12 mouse cellular contexts compared by ENCODE assay signal in the genomic region with DNA sequence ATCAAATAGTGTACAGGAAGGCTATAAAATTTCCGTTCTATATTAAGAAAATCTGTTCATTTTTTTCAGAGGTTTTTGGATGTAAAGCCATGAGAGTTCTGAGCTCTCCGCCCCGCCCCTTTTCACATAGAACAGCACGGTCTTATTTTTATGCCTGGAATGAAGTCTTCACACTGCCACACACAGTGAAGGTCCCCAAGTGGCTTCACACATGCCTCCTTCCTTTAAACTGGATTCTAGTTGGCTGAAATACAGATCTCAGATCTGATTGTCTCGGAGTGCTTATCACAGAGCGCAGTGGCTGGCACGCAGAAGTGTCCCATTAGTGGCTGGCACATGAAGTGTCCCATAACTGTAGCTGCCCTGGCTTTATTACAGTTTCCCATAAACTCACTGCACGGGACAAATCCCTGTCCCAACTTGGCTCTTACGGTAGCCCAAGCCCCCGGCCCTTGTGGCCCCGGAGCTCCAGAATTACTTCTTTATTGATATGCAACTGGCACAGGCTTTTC.
A peak's percentile ranks its signal among the peaks of the same experiment; 100 is the strongest.
DNase-seq lines count a peak whose midpoint lies in the region; ATAC-seq and TF ChIP-seq lines count a peak whose summit lies in the region.
"Had no signal": no experiment of that assay in that cellular context is flagged by ENCODE, and none has a peak within 500 bp of the region (broad histone marks: within the 10 kb centered on the region; RNA-seq: fewer than 3 reads in every experiment).

No protein-coding gene starts in this region.

- ATAC-seq in heart, embryonic 14.5 days (ENCODE audit: insufficient number of reproducible peaks, insufficient read depth, low FRiP score, low read depth), result no peak
- ATAC-seq in forebrain, embryonic 15.5 days (replicated peaks), result peak; percentile 79
- no peak; the same call in 1 of the 2 replicates for ATAC-seq in limb, embryonic 14.5 days (ENCODE audit: low FRiP score, low read depth)
- ATAC-seq: liver, postnatal 0 days had no signal

- WGBS in heart, embryonic 14.5 days, result 32% methylated on average over 11 of the region's 11 CpGs
- WGBS in forebrain, embryonic 15.5 days, result 19% methylated on average over 11 of the region's 11 CpGs
- WGBS in limb, embryonic 14.5 days, result 24% methylated on average over 11 of the region's 11 CpGs

- no peak overlapping the region for H3K27ac ChIP-seq in heart, embryonic 14.5 days (replicated peaks in 1 of 2; ENCODE audit: control insufficient read depth in 1 of 2, insufficient read depth in 1 of 2, low read depth in 2 of 2, low read length in 2 of 2)
- H3K27ac ChIP-seq in forebrain, embryonic 15.5 days (replicated peaks), result no peak overlapping the region
- no peak overlapping the region for H3K27ac ChIP-seq in limb, embryonic 14.5 days (replicated peaks; ENCODE audit: low read depth, low read length)
- H3K27ac ChIP-seq: stomach, embryonic 15.5 days had no signal

- H3K4me3 ChIP-seq in heart, embryonic 14.5 days (ENCODE audit: control insufficient read depth in 1 of 2, insufficient read depth in 1 of 2, low read depth in 1 of 2, low read length in 2 of 2), result peak overlapping the region; percentile 18 to 21; a peak in 2 of 4 replicates
- no peak overlapping the region for H3K4me3 ChIP-seq in forebrain, embryonic 15.5 days
- H3K4me3 ChIP-seq in limb, embryonic 14.5 days (replicated peaks; ENCODE audit: low read length), result no peak overlapping the region
- H3K4me3 ChIP-seq: stomach, embryonic 15.5 days had no signal

- H3K27me3 ChIP-seq in heart, embryonic 14.5 days (ENCODE audit: control insufficient read depth, insufficient read depth, low read length), result no peaks in the 10 kb centered on the region
- H3K27me3 ChIP-seq in forebrain, embryonic 15.5 days, result no peaks in the 10 kb centered on the region
- H3K27me3 ChIP-seq in limb, embryonic 14.5 days (ENCODE audit: control insufficient read depth, insufficient read depth, low read length), result no peaks in the 10 kb centered on the region
- H3K27me3 ChIP-seq: stomach, embryonic 15.5 days had no signal

- peaks cover 15 to 19% of the 10 kb centered on the region in 2 experiments for H3K4me1 ChIP-seq in heart, embryonic 14.5 days (ENCODE audit: control insufficient read depth in 2 of 2, insufficient read depth in 2 of 2, low read length in 2 of 2)
- H3K4me1 ChIP-seq in forebrain, embryonic 15.5 days, result peaks cover 18% of the 10 kb centered on the region
- H3K4me1 ChIP-seq in limb, embryonic 14.5 days (ENCODE audit: control insufficient read depth, insufficient read depth, low read length), result peaks cover 21% of the 10 kb centered on the region
- H3K4me1 ChIP-seq: stomach, embryonic 15.5 days had no signal

- H3K9me3 ChIP-seq in heart, embryonic 14.5 days (ENCODE audit: control insufficient read depth, low read length), result no peaks in the 10 kb centered on the region
- no peaks in the 10 kb centered on the region for H3K9me3 ChIP-seq in forebrain, embryonic 15.5 days
- H3K9me3 ChIP-seq in limb, embryonic 14.5 days (ENCODE audit: control insufficient read depth, low read length), result no peaks in the 10 kb centered on the region
- H3K9me3 ChIP-seq: stomach, embryonic 15.5 days had no signal

- H3K36me3 ChIP-seq in heart, embryonic 14.5 days (ENCODE audit: control insufficient read depth, insufficient read depth, low read length), result no peaks in the 10 kb centered on the region
- no peaks in the 10 kb centered on the region for H3K36me3 ChIP-seq in forebrain, embryonic 15.5 days
- H3K36me3 ChIP-seq in limb, embryonic 14.5 days (ENCODE audit: control insufficient read depth, insufficient read depth, low read length), result no peaks in the 10 kb centered on the region
- H3K36me3 ChIP-seq: stomach, embryonic 15.5 days had no signal

- no peak overlapping the region for H3K9ac ChIP-seq in heart, embryonic 14.5 days (ENCODE audit: low read length)
- no peak overlapping the region for H3K9ac ChIP-seq in forebrain, embryonic 15.5 days (replicated peaks)
- H3K9ac ChIP-seq in limb, embryonic 14.5 days (ENCODE audit: low read depth, low read length, severe bottlenecking), result no peak overlapping the region
- H3K9ac ChIP-seq: liver, postnatal 0 days; stomach, embryonic 15.5 days had no signal

- intact Hi-C loops in heart, postnatal 25 days (cut with DNase I), result loop anchor here (5.0 kb wide), 1 partner anchor 349 kb away; no protein-coding TSS in a partner anchor

- TF ChIP-seq POLR2A in brain, embryonic 14.5 days (IDR thresholded peaks at IDR 0.05; ENCODE audit: borderline replicate concordance, extremely low read depth, insufficient read depth, insufficient read length, poor library complexity, severe bottlenecking), result no peak
- no peak for TF ChIP-seq POLR2A in limb, embryonic 14.5 days (IDR thresholded peaks at IDR 0.05; ENCODE audit: borderline replicate concordance, extremely low read depth, insufficient read depth, insufficient read length)

- TF ChIP-seq CTCF in brain, embryonic 14.5 days (IDR thresholded peaks at IDR 0.05; ENCODE audit: borderline replicate concordance, extremely low read depth, insufficient read depth, insufficient read length), result no peak

- H3K4me2 ChIP-seq in heart, embryonic 14.5 days (ENCODE audit: low read length), result peak overlapping the region; percentile 62
- 0 out of 2 replicates have a peak overlapping the region, but pooled peaks have one; percentile 7 for H3K4me2 ChIP-seq in forebrain, embryonic 15.5 days (replicated peaks)
- peak overlapping the region; percentile 30 for H3K4me2 ChIP-seq in limb, embryonic 14.5 days (replicated peaks; ENCODE audit: low read depth, low read length, severe bottlenecking)

- no peak for DNase-seq in heart, postnatal 25 days (ENCODE audit: low spot score)
- peak; percentile 86 for DNase-seq in brain, embryonic 14.5 days (ENCODE audit: low read depth)
- no peak for DNase-seq in limb, embryonic 14.5 days (ENCODE audit: low spot score)
- no peak for DNase-seq in cerebellum, postnatal 4 days (ENCODE audit: low spot score in 2 of 2)
- no peak for DNase-seq in spleen, postnatal 10 days (ENCODE audit: low spot score in 2 of 2)
- DNase-seq: cerebellum, adult 8-10 months; gastrocnemius, postnatal 10 days; kidney, postnatal 10 days; liver, postnatal 0 days had no signal

Comparison
In these comparisons a context has a peak if more than half of its experiments do, and no peak if none do; other contexts are left out.
1. H3K4me2 ChIP-seq: peak in every context shown above with its lines; median percentile 62 in heart, embryonic 14.5 days; 30 in limb, embryonic 14.5 days; 7 in forebrain, embryonic 15.5 days.
2. H3K4me3 ChIP-seq: peak in heart, embryonic 14.5 days (2 of 2); none in forebrain, embryonic 15.5 days (single experiment) and limb, embryonic 14.5 days (single experiment).